Mouse (Mus musculus): ENCODE results near the gene Slc39a3. TPM values are rescaled to one million over a fixed set of nuclear protein-coding genes. Genes with fewer than 3 reads are reported as not detected.
A peak's percentile ranks its signal among the peaks of the same experiment; 100 is the strongest.

Slc39a3 gene
- polyA plus RNA-seq, 1 experiment: 11.6 TPM

DNA sequence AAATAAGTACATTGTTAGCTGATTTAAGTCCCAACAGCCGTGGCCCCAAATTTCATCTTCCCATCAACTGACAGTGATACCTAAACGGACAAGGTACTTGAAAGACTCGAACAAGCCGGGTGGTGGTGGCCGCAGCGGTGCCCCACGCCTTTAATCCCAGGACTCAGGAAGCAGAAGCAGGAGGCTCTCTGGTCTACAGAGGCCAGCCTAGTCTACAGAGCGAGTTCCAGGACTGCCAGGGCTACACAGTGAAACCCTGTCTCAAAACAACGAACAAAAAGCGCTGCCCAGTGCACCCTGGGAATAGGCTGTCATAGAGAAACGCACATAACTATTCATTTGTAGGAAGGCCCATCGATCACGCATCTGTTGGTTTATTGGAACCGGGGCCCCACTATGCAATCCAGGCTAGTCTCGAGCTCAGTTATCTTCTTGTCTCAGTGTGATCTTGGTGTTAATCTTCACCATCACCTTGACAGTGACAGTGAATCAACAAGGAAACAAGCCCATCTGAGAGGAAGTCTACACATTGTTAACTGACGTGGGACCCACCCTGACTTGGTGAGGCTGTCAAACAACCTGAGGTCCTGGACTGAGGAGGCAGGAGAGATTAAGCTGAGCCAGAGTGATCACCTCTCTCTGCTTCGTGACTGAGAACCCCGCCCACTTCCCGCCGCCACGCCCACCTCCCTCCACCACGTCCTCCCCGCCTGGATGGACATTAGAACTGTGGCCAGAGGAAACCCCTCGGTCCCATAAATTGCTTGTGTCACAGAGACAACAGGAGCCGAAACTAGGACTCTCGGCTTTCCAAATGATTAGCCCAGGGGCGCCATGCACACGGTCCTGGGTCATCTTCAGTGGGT is 36.8 kb downstream of the Slc39a3 start:
- Histone ChIP-seq H3K79me2 (ENCODE audit: control insufficient read depth, insufficient read depth) (no peaks in the 10 kb centered on the region), H3K36me3 (ENCODE audit: control insufficient read depth, insufficient read depth) (no peaks in the 10 kb centered on the region), H3ac (ENCODE audit: control insufficient read depth, insufficient read length, low read depth) (no peak overlapping the region), H3K27me3 (ENCODE audit: control insufficient read depth, insufficient read depth, insufficient read length) (peaks cover 26% of the 10 kb centered on the region), H3K79me3 (ENCODE audit: low read depth) (no peaks in the 10 kb centered on the region), H3K4me3 (ENCODE audit: insufficient read depth, poor library complexity, severe bottlenecking) (no peak overlapping the region)
- TF ChIP-seq MYOG (IDR thresholded peaks at IDR 0.05; ENCODE audit: control insufficient read depth, extremely low read depth, insufficient read length) (no peak), USF1 (IDR thresholded peaks at IDR 0.05; ENCODE audit: low read depth) (no peak), FOSL1 (IDR thresholded peaks at IDR 0.05; ENCODE audit: insufficient read depth, low read length, poor library complexity, severe bottlenecking) (no peak), MAX (IDR thresholded peaks at IDR 0.05) (no peak), MYOD1 (IDR thresholded peaks at IDR 0.05; ENCODE audit: control insufficient read depth, insufficient read length, low read depth) (no peak), CEBPB (IDR thresholded peaks at IDR 0.05; ENCODE audit: low read depth) (no peak), CTCF (IDR thresholded peaks at IDR 0.05; ENCODE audit: control insufficient read depth, insufficient read depth, insufficient read length) (no peak)

- TF ChIP-seq USF1 (IDR thresholded peaks at IDR 0.05; ENCODE audit: low read depth) (peak; percentile 57), MYOD1 (IDR thresholded peaks at IDR 0.05; ENCODE audit: control insufficient read depth, insufficient read length, low read depth) (no peak), CTCF (IDR thresholded peaks at IDR 0.05; ENCODE audit: control insufficient read depth, insufficient read depth, insufficient read length) (peak; percentile 76), MYOG (IDR thresholded peaks at IDR 0.05; ENCODE audit: control insufficient read depth, extremely low read depth, insufficient read length) (no peak), MAX (IDR thresholded peaks at IDR 0.05) (peak; percentile 95)
- no peaks in the 10 kb centered on the region for H3K36me3 ChIP-seq (ENCODE audit: control insufficient read depth, insufficient read depth)
- H3K79me3 ChIP-seq (ENCODE audit: low read depth): no peaks in the 10 kb centered on the region
- no peak overlapping the region for H3K4me3 ChIP-seq (ENCODE audit: insufficient read depth, poor library complexity, severe bottlenecking)
- H3K27me3 ChIP-seq (ENCODE audit: control insufficient read depth, insufficient read depth, insufficient read length): peaks cover 25% of the 10 kb centered on the region
- no peak overlapping the region for H3ac ChIP-seq (ENCODE audit: control insufficient read depth, insufficient read length, low read depth)
- H3K79me2 ChIP-seq (ENCODE audit: control insufficient read depth, insufficient read depth): no peaks in the 10 kb centered on the region
Measured at GRCm38 (mm10) chr10:80999362-81000196, 37.6 kb downstream of the Slc39a3 start.

- no peak overlapping the region for H3ac ChIP-seq (ENCODE audit: control insufficient read depth, insufficient read length, low read depth)
- no peaks in the 10 kb centered on the region for H3K36me3 ChIP-seq (ENCODE audit: control insufficient read depth, insufficient read depth)
- H3K79me2 ChIP-seq (ENCODE audit: control insufficient read depth, insufficient read depth): no peaks in the 10 kb centered on the region
- H3K4me3 ChIP-seq (ENCODE audit: insufficient read depth, poor library complexity, severe bottlenecking): no peak overlapping the region
- peaks cover 19% of the 10 kb centered on the region for H3K27me3 ChIP-seq (ENCODE audit: control insufficient read depth, insufficient read depth, insufficient read length)
- H3K79me3 ChIP-seq (ENCODE audit: low read depth): no peaks in the 10 kb centered on the region
- TF ChIP-seq CEBPB (IDR thresholded peaks at IDR 0.05; ENCODE audit: low read depth) (no peak), MAX (IDR thresholded peaks at IDR 0.05) (peak; percentile 47), CTCF (IDR thresholded peaks at IDR 0.05; ENCODE audit: control insufficient read depth, insufficient read depth, insufficient read length) (peak; percentile 71)
Measured at GRCm38 (mm10) chr10:80998778-80999177, 38.4 kb downstream of the Slc39a3 start.

- Histone ChIP-seq H3ac (ENCODE audit: control insufficient read depth, insufficient read length, low read depth) (no peak overlapping the region), H3K27me3 (ENCODE audit: control insufficient read depth, insufficient read depth, insufficient read length) (peaks cover 19% of the 10 kb centered on the region), H3K4me3 (ENCODE audit: insufficient read depth, poor library complexity, severe bottlenecking) (no peak overlapping the region), H3K79me2 (ENCODE audit: control insufficient read depth, insufficient read depth) (no peaks in the 10 kb centered on the region), H3K36me3 (ENCODE audit: control insufficient read depth, insufficient read depth) (no peaks in the 10 kb centered on the region), H3K79me3 (ENCODE audit: low read depth) (no peaks in the 10 kb centered on the region)
- TF ChIP-seq MYOG (IDR thresholded peaks at IDR 0.05; ENCODE audit: control insufficient read depth, extremely low read depth, insufficient read length): no peak
- TF ChIP-seq FOSL1 (IDR thresholded peaks at IDR 0.05; ENCODE audit: insufficient read depth, low read length, poor library complexity, severe bottlenecking): no peak
- no peak for TF ChIP-seq CTCF (IDR thresholded peaks at IDR 0.05; ENCODE audit: control insufficient read depth, insufficient read depth, insufficient read length)
- no peak for TF ChIP-seq USF1 (IDR thresholded peaks at IDR 0.05; ENCODE audit: low read depth)
- no peak for TF ChIP-seq CEBPB (IDR thresholded peaks at IDR 0.05; ENCODE audit: low read depth)
- no peak for TF ChIP-seq MAX (IDR thresholded peaks at IDR 0.05)
- TF ChIP-seq MYOD1 (IDR thresholded peaks at IDR 0.05; ENCODE audit: control insufficient read depth, insufficient read length, low read depth): no peak
Measured at GRCm38 (mm10) chr10:80998021-80998420, 39.2 kb downstream of the Slc39a3 start.

- TF ChIP-seq CTCF (IDR thresholded peaks at IDR 0.05; ENCODE audit: control insufficient read depth, insufficient read depth, insufficient read length) (no peak), MAX (IDR thresholded peaks at IDR 0.05) (no peak)
- H3K4me3 ChIP-seq (ENCODE audit: insufficient read depth, poor library complexity, severe bottlenecking): no peak overlapping the region
- no peak overlapping the region for H3ac ChIP-seq (ENCODE audit: control insufficient read depth, insufficient read length, low read depth)
- no peaks in the 10 kb centered on the region for H3K79me2 ChIP-seq (ENCODE audit: control insufficient read depth, insufficient read depth)
- H3K79me3 ChIP-seq (ENCODE audit: low read depth): no peaks in the 10 kb centered on the region
- no peaks in the 10 kb centered on the region for H3K36me3 ChIP-seq (ENCODE audit: control insufficient read depth, insufficient read depth)
- peaks cover 16% of the 10 kb centered on the region for H3K27me3 ChIP-seq (ENCODE audit: control insufficient read depth, insufficient read depth, insufficient read length)
Measured at GRCm38 (mm10) chr10:80997332-80997731, 39.9 kb downstream of the Slc39a3 start.
